Mouse (Mus musculus): ENCODE data around the gene Frmd5.

- TF ChIP-seq CTCF (IDR thresholded peaks at IDR 0.05; ENCODE audit: low read depth, low read length) (no peak), POLR2A (IDR thresholded peaks at IDR 0.05; ENCODE audit: borderline replicate concordance, low read depth, low read length) (no peak)
Measured at GRCm38 (mm10) chr2:121723796-121724195, 83.1 kb downstream of the Frmd5 start.

Data from bone marrow macrophage, adult 2 months (primary cell).